Mouse (Mus musculus): ENCODE data around the gene Wfdc2. TPM values are rescaled to one million over a fixed set of nuclear protein-coding genes. Genes with fewer than 3 reads are reported as not detected.
A peak's percentile ranks its signal among the peaks of the same experiment; 100 is the strongest.

Gene Wfdc2
- polyA plus RNA-seq, 1 experiment, result 1,286 TPM

DNA sequence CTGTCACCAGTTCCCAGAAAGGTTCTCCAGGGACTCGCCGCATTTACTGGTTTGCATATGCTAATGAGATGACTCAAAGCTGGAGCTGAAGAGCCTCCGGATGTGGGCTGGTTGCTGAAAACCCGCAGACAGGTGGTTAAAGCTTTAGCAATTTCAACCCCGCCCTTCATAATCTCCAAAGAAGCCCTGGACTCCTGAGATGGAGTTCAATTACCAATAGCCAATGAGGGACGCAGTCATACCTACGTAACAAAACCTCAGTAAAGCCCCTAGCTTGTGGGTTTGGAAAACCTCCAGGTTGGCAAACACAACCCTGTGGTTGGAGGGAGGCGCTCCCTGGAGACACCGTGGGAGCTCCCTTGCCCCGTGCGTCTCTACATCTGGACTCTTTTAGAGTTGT, 40.4 kb upstream of the Wfdc2 start:
- no peak overlapping the region for H3K4me3 ChIP-seq (replicated peaks; ENCODE audit: extremely low read depth, low read depth, low read length)
- WGBS, result 13% methylated on average over 11 of the region's 11 CpGs
- no peaks in the 10 kb centered on the region for H3K4me1 ChIP-seq (ENCODE audit: control insufficient read depth, insufficient read depth, low read length)
- peak; percentile 39 for DNase-seq
- TF ChIP-seq CTCF (IDR thresholded peaks at IDR 0.05; ENCODE audit: insufficient read depth, low read length) (no peak), POLR2A (IDR thresholded peaks at IDR 0.05; ENCODE audit: borderline replicate concordance, extremely low read depth, low read depth, low read length) (no peak)

DNA sequence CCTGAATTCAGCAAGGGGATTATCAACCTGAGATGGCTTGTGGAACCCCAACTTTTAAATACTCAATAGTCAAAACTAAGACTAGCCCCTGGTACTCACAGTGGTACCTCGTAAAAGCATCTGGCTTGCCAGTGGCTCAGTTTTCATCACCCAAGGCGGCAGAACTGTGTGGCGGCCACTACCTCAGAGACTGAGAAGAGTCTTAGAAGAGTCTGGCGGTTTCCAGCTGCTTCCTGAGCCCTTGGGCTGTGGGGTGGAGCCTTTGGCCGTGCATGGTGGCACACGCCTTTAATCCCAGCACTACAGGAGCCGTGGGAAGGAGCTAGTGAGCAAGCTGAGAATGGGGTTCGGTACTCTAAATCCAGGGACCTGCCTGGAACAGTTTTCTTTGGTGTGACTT, 39.9 kb upstream of the Wfdc2 start:
- 19% methylated on average over 8 of the region's 8 CpGs for WGBS
- DNase-seq, result peak; percentile 22
- Histone ChIP-seq H3K4me1 (ENCODE audit: control insufficient read depth, insufficient read depth, low read length) (no peaks in the 10 kb centered on the region), H3K4me3 (replicated peaks; ENCODE audit: extremely low read depth, low read depth, low read length) (no peak overlapping the region)
- TF ChIP-seq CTCF (IDR thresholded peaks at IDR 0.05; ENCODE audit: insufficient read depth, low read length) (no peak), POLR2A (IDR thresholded peaks at IDR 0.05; ENCODE audit: borderline replicate concordance, extremely low read depth, low read depth, low read length) (peak; percentile 11; the same call in 1 of the 2 replicates)

DNA sequence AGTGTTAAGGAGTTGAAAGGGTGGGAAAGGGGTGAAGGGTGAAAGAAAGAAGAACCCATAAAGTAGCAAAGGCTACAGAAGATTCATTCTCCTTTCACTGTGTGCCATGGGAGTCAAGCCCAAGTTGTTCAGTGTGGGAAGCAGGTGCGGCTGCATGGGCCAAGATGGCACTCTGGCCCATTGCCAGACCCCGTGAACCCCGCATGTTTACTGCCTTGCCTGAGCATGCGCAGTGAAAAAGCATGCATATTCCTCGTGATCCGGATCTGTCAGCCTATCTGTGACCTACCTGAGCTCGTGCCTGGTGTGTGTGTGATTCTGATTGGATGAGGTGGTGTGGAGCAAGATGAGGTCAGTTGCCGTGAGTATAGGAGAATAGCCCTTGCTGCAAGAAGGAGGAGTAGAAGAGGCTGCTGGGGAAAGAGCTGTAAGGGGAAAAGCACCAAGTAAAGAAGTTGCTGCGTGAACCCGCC, 38.9 kb upstream of the Wfdc2 start:
- TF ChIP-seq POLR2A (IDR thresholded peaks at IDR 0.05; ENCODE audit: borderline replicate concordance, extremely low read depth, low read depth, low read length), result peak; percentile 45; the same call in 1 of the 2 replicates
- no peak for TF ChIP-seq CTCF (IDR thresholded peaks at IDR 0.05; ENCODE audit: insufficient read depth, low read length)
- DNase-seq, result no peak
- H3K4me1 ChIP-seq (ENCODE audit: control insufficient read depth, insufficient read depth, low read length), result no peaks in the 10 kb centered on the region
- WGBS, result 67% methylated on average over 10 of the region's 10 CpGs
- H3K4me3 ChIP-seq (replicated peaks; ENCODE audit: extremely low read depth, low read depth, low read length), result peak overlapping the region; percentile 62

DNA sequence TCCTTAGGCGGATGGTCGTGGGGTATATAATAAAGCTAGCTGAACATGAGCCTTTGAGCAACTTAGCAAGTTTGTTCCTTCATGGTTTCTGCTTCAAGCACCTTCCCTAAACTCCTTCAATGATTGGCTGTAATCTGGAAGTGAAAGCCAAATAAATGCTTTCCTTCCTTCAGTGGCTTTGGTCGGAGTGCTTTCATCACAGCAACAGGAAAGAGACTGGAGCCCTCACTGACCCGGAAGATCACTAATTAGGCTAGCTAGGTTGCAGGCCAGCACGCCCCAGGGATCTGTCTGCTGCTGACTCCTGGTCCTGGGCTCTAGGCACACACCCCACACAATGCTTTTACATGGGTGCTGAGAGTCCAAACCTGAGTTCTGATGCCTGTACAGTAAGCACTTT, 33.7 kb upstream of the Wfdc2 start:
- WGBS, result 49% methylated on average over 5 of the region's 5 CpGs
- Histone ChIP-seq H3K4me3 (replicated peaks; ENCODE audit: extremely low read depth, low read depth, low read length) (no peak overlapping the region), H3K4me1 (ENCODE audit: control insufficient read depth, insufficient read depth, low read length) (0 out of 2 replicates have a peak, but pooled peaks cover 3% of the 10 kb centered on the region)
- no peak for DNase-seq
- TF ChIP-seq POLR2A (IDR thresholded peaks at IDR 0.05; ENCODE audit: borderline replicate concordance, extremely low read depth, low read depth, low read length) (peak; percentile 29; the same call in 1 of the 2 replicates), CTCF (IDR thresholded peaks at IDR 0.05; ENCODE audit: insufficient read depth, low read length) (no peak)

DNA sequence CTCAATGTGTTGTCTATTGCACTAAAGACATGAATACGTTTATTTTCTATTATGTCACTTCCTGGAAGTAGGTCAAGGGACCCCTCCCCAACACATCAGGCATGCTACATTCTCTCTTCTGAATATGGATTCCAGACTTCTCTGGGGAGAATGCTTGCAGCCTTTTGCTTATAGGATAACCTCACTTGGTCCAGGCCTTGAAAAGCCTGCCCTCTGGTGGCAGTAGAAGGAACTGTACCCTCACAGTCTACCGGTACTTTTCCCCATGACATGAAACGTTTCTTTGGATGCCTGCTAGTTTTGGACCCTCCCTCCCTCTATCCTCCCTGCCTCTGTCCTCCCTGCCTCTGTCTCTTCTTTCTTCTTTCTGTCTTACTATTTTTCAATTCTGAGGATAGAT, 31.0 kb upstream of the Wfdc2 start:
- TF ChIP-seq CTCF (IDR thresholded peaks at IDR 0.05; ENCODE audit: insufficient read depth, low read length) (peak; percentile 68), POLR2A (IDR thresholded peaks at IDR 0.05; ENCODE audit: borderline replicate concordance, extremely low read depth, low read depth, low read length) (no peak)
- Histone ChIP-seq H3K4me3 (replicated peaks; ENCODE audit: extremely low read depth, low read depth, low read length) (no peak overlapping the region), H3K4me1 (ENCODE audit: control insufficient read depth, insufficient read depth, low read length) (0 out of 2 replicates have a peak, but pooled peaks cover 3% of the 10 kb centered on the region)
- WGBS, result 4% methylated on average over 3 of the region's 3 CpGs
- DNase-seq, result peak; percentile 77

DNA sequence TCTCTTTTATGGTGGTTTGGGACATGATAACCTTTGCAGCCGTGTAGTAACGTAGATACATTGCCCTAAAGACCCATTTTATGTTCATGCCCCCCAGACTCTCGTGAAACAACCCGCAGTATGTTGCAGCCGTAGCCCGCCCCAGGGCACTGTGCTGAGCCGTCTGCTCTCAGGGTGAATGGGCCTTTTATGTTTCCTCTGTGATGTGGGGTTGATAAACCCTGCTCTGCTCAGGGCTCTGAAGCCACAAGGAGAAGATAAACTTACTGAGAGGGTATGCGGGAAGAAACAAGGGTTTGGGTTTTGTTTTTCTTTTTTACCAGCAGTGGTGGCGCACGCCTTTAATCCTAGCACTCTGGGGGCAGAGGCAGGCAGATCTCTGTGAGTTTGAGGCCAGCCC, 27.9 kb upstream of the Wfdc2 start:
- Histone ChIP-seq H3K4me1 (ENCODE audit: control insufficient read depth, insufficient read depth, low read length) (0 out of 2 replicates have a peak, but pooled peaks cover 3% of the 10 kb centered on the region), H3K4me3 (replicated peaks; ENCODE audit: extremely low read depth, low read depth, low read length) (no peak overlapping the region)
- WGBS, result 75% methylated on average over 10 of the region's 10 CpGs
- TF ChIP-seq POLR2A (IDR thresholded peaks at IDR 0.05; ENCODE audit: borderline replicate concordance, extremely low read depth, low read depth, low read length) (no peak), CTCF (IDR thresholded peaks at IDR 0.05; ENCODE audit: insufficient read depth, low read length) (no peak)
- no peak for DNase-seq

DNA sequence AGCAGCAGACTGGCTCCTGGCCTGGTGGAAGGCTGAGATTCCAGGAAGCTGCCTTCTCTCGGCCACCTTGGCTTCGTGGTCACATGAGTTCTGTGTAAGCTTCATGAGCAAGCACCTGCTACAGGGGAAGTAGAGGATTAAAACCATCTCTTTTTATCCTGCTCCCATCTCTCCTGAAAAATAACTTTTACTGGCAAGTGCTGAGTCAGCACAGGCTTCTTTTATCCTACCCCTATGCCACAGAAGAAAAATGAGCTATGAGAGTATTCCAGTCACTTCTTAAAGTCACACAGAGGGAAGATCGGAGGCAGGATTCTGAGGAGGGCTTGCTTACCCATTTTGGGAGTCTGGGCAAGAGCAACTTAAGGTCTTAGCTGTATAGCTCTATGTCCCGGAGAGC, 25.2 kb upstream of the Wfdc2 start:
- 57% methylated on average over 4 of the region's 4 CpGs for WGBS
- no peak for DNase-seq
- no peak for TF ChIP-seq POLR2A (IDR thresholded peaks at IDR 0.05; ENCODE audit: borderline replicate concordance, extremely low read depth, low read depth, low read length)
- TF ChIP-seq CTCF (IDR thresholded peaks at IDR 0.05; ENCODE audit: insufficient read depth, low read length), result no peak
- H3K4me1 ChIP-seq (ENCODE audit: control insufficient read depth, insufficient read depth, low read length), result peaks cover 5% of the 10 kb centered on the region
- no peak overlapping the region for H3K4me3 ChIP-seq (replicated peaks; ENCODE audit: extremely low read depth, low read depth, low read length)

DNA sequence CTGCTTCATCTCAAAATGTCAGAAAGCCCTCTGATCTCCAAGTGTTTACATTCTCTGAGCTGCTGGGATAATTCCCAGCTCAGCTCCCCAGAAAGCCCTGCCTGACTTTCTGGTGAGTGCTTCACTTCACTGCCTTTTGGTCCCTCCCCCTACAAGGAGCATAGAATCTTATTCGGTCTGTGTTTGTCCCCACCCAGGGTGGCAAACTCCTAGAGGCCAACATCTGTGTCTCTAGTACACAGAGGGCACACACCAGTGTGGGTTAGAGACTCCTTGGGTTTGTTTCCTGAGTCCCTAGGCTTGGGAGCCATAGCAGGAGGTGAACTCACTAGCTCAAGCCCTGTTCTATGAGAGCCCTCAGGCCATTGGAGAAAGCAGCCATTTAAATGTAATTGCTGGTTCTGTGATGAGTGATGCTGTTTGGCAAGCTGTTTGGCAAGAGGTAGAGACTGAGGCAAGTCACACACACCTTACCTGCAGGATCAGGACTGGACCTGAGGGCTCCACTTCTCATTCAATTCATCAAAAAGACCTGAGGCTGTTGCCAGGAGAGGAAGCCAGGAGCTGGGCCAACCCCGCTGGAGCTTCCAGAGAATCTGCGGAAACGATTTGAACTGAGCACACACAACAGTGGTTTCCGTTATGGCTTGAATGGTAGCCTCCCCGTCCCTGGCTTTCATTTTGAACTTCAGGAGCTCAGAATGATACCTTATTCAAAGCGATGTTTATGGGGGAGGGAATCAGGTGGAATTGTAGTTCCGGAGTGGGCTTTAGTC, 21.4 kb upstream of the Wfdc2 start:
- Histone ChIP-seq H3K4me1 (ENCODE audit: control insufficient read depth, insufficient read depth, low read length) (peaks cover 7% of the 10 kb centered on the region), H3K4me3 (replicated peaks; ENCODE audit: extremely low read depth, low read depth, low read length) (no peak overlapping the region)
- 21% methylated on average over 8 of the region's 8 CpGs for WGBS
- TF ChIP-seq POLR2A (IDR thresholded peaks at IDR 0.05; ENCODE audit: borderline replicate concordance, extremely low read depth, low read depth, low read length), result no peak
- TF ChIP-seq CTCF (IDR thresholded peaks at IDR 0.05; ENCODE audit: insufficient read depth, low read length), result no peak
- no peak for DNase-seq

DNA sequence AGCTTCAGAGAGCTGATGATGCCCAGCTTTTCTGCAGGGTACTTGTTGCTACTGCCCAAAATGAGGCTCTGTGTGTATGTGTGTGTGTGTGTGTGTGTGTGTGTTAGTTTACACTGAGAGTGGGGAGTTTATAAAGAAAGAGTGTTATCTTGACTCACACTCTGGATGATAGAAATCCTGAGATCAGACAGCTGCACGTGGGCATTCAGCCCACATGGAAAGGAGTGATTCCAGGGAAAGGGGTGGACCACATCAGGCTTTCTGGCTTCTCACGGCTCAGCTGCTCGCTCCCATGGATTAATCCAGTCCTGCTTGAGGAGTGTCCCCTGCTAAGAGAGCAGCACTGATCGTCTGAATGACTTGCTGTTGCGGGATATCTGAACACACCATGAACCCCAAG, 20.1 kb upstream of the Wfdc2 start:
- WGBS, result 48% methylated on average over 5 of the region's 5 CpGs
- H3K4me1 ChIP-seq (ENCODE audit: control insufficient read depth, insufficient read depth, low read length), result peaks cover 7% of the 10 kb centered on the region

DNA sequence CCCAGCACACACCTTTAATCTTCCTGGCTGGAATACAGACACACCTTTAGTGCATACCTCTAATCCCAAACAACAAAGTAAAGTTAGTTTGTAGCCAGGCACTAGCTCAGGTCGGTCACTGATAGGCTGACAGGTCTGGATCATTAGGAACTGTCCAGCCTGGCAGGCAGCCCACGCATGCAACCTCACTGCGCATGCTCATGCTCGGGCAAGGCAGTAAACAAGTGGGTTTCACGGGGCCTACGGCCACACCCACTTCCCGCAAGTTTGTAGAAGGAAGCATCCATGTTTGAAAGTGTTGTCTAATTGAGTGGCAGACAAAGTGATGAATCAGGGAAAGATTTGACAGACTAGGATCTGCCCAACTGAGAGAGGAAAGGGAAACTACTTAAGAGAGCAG, 19.6 kb upstream of the Wfdc2 start:
- H3K4me1 ChIP-seq (ENCODE audit: control insufficient read depth, insufficient read depth, low read length), result peaks cover 7% of the 10 kb centered on the region
- DNase-seq, result no peak
- WGBS, result 69% methylated on average over 7 of the region's 7 CpGs
- no peak overlapping the region for H3K4me3 ChIP-seq (replicated peaks; ENCODE audit: extremely low read depth, low read depth, low read length)
- TF ChIP-seq CTCF (IDR thresholded peaks at IDR 0.05; ENCODE audit: insufficient read depth, low read length) (no peak), POLR2A (IDR thresholded peaks at IDR 0.05; ENCODE audit: borderline replicate concordance, extremely low read depth, low read depth, low read length) (no peak)

More for the DNA sequence above, 20.1 kb upstream of the Wfdc2 start:
- no peak for DNase-seq
- TF ChIP-seq CTCF (IDR thresholded peaks at IDR 0.05; ENCODE audit: insufficient read depth, low read length), result no peak
- no peak for TF ChIP-seq POLR2A (IDR thresholded peaks at IDR 0.05; ENCODE audit: borderline replicate concordance, extremely low read depth, low read depth, low read length)
- H3K4me3 ChIP-seq (replicated peaks; ENCODE audit: extremely low read depth, low read depth, low read length), result no peak overlapping the region

All from lung, adult 2 months (tissue).